ENCODE assay signal across 28 mouse cellular contexts in the genomic region with DNA sequence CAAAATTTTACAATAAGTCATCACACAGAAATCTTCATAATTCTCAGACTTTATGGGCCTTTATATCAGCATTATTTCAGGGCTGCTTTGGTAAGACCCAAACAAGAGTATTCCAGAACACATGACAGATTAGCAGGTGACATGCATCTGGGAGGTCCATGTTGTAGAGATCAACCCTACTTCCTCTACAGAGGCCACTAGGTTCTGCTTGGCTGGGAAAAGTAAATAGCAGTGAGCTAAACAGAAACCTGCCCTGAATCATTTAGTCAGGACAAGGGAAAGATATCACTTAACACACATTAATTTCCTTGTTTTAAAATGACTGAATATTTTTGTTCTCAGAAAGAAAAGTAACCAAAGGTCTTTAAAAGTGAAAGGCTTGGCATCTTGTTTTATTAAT.
DNase-seq lines count a peak whose midpoint lies in the region; ATAC-seq lines count a peak whose summit lies in the region.
"Had no signal": no experiment of that assay in that cellular context is flagged by ENCODE, and none has a peak within 500 bp of the region (broad histone marks: within the 10 kb centered on the region; RNA-seq: fewer than 3 reads in every experiment).

No protein-coding gene starts in this region.

- H3K4me2 ChIP-seq in kidney, embryonic 16.5 days (replicated peaks; ENCODE audit: low read depth, low read length) = no peak overlapping the region
- H3K4me2 ChIP-seq: embryonic facial prominence, embryonic 13.5 days; forebrain, embryonic 12.5 days; forebrain, embryonic 15.5 days; heart, embryonic 13.5 days; hindbrain, embryonic 14.5 days had no signal

- no peaks in the 10 kb centered on the region for H3K27me3 ChIP-seq in kidney, embryonic 16.5 days (ENCODE audit: insufficient read depth, low read length)
- H3K27me3 ChIP-seq: embryonic facial prominence, embryonic 13.5 days; forebrain, embryonic 12.5 days; forebrain, embryonic 15.5 days; heart, embryonic 13.5 days had no signal

- no peaks in the 10 kb centered on the region for H3K36me3 ChIP-seq in kidney, embryonic 16.5 days (ENCODE audit: insufficient read depth, low read length)
- H3K36me3 ChIP-seq: embryonic facial prominence, embryonic 13.5 days; forebrain, embryonic 12.5 days; forebrain, embryonic 15.5 days; heart, embryonic 10.5 days; heart, embryonic 13.5 days had no signal

- H3K9ac ChIP-seq in kidney, embryonic 16.5 days (replicated peaks; ENCODE audit: low read length) = no peak overlapping the region
- H3K9ac ChIP-seq: embryonic facial prominence, embryonic 13.5 days; forebrain, embryonic 12.5 days; forebrain, embryonic 15.5 days; heart, embryonic 13.5 days; hindbrain, embryonic 14.5 days had no signal

- DNase-seq in embryo, embryonic 11 days = peak; percentile 30
- no peak for DNase-seq in embryo, embryonic 9.5 days (ENCODE audit: extremely low spot score)
- no peak for DNase-seq in kidney, adult 9 months
- DNase-seq in A20 (ENCODE audit: low read depth, low spot score) = peak; percentile 41
- DNase-seq in embryo, embryonic 11.5 days (ENCODE audit: low read depth, low spot score) = peak; percentile 11
- DNase-seq: adrenal gland, adult 8-10 months; adrenal gland, postnatal 25 days; cerebellum, adult 11-12 months; cerebellum, adult 8-10 months; cerebellum, postnatal 10 days; cerebellum, postnatal 36 days; gastrocnemius, postnatal 36 days; heart, adult 2 months; heart, postnatal 14 days; heart, postnatal 4 days had no signal

- ATAC-seq in kidney, embryonic 16.5 days (ENCODE audit: low FRiP score, low TSS enrichment) = peak; percentile 97
- ATAC-seq in monocyte, adult 5-6 weeks (replicated peaks; ENCODE audit: insufficient number of reproducible peaks, low FRiP score, low TSS enrichment, poor library complexity, severe bottlenecking) = no peak
- ATAC-seq: activated CD4-positive, CD25-positive, alpha-beta regulatory T cell, adult 4 months; CD4-positive, CD25-positive, alpha-beta regulatory T cell, adult 4 months; forebrain, embryonic 15.5 days; hindbrain, postnatal 0 days; inflammation-experienced regulatory T-cells, adult 6 months had no signal

- no peaks in the 10 kb centered on the region for H3K9me3 ChIP-seq in kidney, embryonic 16.5 days (ENCODE audit: low read length)
- H3K9me3 ChIP-seq: embryonic facial prominence, embryonic 13.5 days; forebrain, embryonic 12.5 days; forebrain, embryonic 15.5 days; heart, embryonic 10.5 days; heart, embryonic 13.5 days had no signal

- H3K27ac ChIP-seq in kidney, embryonic 16.5 days (ENCODE audit: low read length) = peak overlapping the region; percentile 43; the same call in 1 of the 2 replicates
- H3K27ac ChIP-seq: embryonic facial prominence, embryonic 13.5 days; forebrain, embryonic 12.5 days; forebrain, embryonic 15.5 days; heart, adult 2 months; heart, embryonic 10.5 days; heart, embryonic 13.5 days; hindbrain, embryonic 14.5 days; hindbrain, postnatal 0 days had no signal

- peaks cover 13% of the 10 kb centered on the region; the same call in 1 of the 2 replicates for H3K4me1 ChIP-seq in kidney, embryonic 16.5 days (ENCODE audit: insufficient read depth, low read length)
- H3K4me1 ChIP-seq: forebrain, embryonic 12.5 days; forebrain, embryonic 15.5 days; heart, embryonic 10.5 days; heart, embryonic 13.5 days had no signal

- no peak overlapping the region for H3K4me3 ChIP-seq in kidney, embryonic 16.5 days (ENCODE audit: low read length)
- H3K4me3 ChIP-seq: embryonic facial prominence, embryonic 13.5 days; erythroblast, embryonic 14.5 days; forebrain, embryonic 12.5 days; forebrain, embryonic 15.5 days; heart, adult 2 months; heart, embryonic 10.5 days; heart, embryonic 13.5 days had no signal

Comparison
In these comparisons a context has a peak if more than half of its experiments do, and no peak if none do; other contexts are left out.
1. DNase-seq: peak in embryo, embryonic 11 days (single experiment), A20 (single experiment) and embryo, embryonic 11.5 days (single experiment); none in embryo, embryonic 9.5 days (single experiment) and kidney, adult 9 months (single experiment).